Mouse (Mus musculus) frontal cortex, postnatal 14 days (tissue): Measurements from ENCODE around the gene Krt88.

Experiments
- DNase-seq, 2 experiments: peaks; one replicate each; pipeline ENCODE4 v3.0.0; 2022; ENCODE audit warnings: low spot score in 2 of 2

The Krt88 gene

DNA sequence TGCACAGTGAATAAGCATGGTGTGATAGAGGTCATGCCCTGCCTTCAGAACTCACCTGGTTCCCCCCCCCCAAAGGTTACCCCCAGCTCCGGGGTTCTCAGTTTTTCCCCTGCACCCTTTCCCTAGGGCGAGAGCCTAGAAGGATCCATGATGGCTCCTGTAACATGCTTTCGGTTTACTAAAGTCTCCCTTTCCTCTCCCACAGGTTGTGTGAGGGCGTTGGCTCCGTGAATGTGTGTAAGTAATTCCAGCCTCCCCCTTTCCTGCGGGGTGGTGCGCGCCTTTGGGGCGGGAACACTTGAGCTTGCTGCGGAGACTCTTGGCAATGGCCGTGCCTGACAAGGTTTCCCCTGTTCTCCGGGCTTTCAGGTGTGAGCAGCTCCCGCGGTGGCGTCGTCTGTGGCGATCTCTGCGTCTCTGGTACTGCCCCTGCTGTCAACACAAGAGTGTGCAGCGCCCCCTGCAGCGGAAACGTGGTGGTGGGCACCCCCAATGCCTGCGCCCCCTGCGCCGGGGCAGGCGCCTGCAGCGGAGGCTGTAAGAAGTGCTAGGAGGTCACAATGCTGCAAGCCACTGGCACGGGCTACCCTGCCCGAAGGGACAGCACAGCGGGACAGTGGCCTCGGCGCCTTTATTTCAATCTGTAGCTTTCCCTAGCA, 31.6 kb downstream of the Krt88 start:
- peak in 1 of 2 experiments; percentile 47 for DNase-seq

DNA sequence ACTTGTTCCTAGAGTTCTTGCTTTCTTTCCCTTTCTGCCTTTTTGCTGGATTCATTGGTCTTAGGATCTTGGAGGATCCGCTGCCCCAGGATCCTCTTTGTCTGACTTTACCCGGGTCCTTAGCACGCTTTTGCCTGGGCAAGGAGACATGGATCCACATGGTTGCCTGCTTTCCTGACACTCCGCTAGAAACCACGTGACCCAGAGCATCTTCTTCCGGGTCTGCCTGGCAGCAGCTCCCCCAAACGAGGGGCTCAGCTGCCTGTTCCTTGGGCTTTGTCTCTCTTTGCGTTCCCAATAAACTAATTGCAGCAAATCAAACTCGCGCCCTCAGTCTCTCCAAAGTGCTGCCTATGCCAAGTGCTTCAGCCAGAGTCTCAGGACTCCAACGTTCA, 32.1 kb downstream of the Krt88 start:
- DNase-seq: no peak

DNA sequence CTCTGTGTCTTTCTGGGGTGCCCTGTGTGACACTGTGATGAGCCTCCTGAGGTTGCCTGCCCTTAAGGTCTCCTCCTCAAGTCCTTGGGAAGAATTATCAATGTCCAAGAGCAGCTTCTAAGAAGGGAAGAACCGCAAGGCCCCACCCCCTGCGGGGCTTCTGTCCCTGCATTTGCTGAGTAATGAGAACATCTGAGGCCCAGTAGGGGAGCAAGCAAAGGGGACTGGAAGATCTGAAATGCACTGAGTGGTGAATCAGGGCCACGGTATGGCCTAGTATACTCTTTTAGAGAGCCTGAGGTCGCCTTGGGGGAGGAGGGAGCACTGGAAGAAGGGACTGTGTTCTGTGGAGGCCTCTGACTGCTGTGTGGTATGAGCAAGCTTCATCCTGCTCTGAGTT, 34.5 kb downstream of the Krt88 start:
- DNase-seq: no peak

DNA sequence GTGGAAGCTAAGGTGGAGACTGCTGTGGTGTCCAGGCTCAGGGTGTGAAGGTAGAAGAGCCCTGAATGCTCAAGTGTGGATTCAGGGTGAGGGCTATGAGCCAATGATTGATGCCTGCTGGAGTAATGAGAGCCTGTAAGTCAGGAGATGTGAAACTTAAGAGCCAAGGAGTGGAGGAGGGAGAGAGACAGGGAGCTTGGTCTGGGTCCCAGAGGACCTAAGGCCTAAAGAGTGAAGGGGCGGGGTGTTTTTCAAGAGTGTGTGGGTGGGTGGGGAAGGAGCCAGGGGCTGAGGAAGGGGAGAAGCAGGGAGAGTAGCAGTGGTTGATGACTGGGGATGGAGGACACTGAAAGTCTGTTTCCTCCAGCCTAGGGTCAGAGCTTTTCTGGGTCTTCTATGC, 36.1 kb downstream of the Krt88 start:
- no peak for DNase-seq

DNA sequence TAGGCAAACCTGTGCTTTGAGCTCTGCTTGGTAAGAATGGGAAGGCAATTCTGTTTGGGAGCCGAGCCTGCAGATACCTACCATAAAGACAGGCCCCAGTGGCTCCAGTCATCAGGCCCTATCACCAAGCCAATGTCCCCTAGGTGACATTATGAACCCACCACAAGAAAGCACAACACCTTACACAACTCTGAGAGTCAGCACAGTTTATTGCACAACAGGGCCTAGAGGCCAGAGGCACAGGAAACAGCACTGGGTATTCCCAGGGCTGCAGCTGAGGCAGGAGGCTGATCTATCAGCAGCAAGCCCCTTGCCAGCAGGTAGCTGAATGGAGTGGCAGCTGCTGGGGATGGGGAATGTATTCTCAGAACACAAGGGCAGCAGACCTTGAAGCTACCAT, 37.4 kb downstream of the Krt88 start:
- no peak for DNase-seq

DNA sequence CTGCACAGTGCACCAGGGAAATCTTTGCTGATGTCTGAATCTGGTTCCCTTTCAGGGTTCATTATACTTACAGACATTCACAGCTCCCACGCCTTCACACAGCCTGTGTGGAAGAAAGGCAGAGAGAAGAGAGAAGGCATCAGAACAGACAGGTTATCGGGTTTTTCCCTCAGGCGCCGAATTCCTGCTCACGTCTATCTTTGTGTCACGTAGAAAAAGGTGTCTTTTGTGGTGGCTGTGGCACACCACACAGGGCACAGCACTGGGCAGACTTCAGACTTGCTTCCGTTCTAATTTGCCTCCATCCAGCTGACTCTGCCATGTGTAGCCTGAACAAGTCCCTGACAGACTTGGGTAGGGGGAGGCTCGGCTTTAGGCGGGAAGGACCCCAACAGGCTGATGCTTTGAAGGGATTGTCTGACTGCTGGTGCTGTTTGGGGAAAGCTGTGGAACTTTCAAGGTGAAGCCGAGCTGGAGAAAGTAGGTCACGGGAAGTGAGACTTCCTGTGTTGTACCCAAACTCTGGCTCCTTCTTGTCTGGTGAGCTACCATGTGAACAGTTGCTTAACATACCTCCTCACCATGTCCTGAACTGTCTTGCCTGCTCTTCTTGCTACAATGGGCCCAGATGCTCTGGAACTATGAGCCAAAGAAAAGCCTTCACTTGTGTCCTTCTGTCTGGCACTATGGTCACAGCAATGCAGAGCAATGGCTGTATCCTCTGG, 38.5 kb downstream of the Krt88 start:
- DNase-seq: peak; percentile 18 to 22

DNA sequence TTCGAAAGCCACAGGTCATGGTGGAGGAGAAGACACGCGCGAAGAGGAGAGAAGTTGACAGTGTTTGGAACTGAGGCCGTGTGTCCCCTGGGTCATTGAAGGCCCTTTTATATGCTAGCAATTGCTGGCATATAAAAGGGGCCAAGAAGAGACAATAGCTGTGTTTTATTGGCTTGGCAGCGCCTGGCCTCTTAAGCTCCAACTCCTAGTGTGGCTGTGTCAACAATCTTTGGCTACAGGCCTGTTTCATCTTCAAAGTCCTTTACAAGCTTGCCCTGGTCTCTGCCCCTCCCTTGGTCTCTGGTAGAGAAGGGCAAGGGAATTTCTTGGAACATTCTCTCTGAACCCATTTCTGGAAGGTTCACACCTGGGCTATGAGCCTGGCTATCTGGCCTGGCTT, 43.9 kb downstream of the Krt88 start, which contains the start of gene Krt83:
TSS of gene Krt83 (minus strand) at position 82 of the 400 bp plus-strand sequence.
- DNase-seq: no peak

DNA sequence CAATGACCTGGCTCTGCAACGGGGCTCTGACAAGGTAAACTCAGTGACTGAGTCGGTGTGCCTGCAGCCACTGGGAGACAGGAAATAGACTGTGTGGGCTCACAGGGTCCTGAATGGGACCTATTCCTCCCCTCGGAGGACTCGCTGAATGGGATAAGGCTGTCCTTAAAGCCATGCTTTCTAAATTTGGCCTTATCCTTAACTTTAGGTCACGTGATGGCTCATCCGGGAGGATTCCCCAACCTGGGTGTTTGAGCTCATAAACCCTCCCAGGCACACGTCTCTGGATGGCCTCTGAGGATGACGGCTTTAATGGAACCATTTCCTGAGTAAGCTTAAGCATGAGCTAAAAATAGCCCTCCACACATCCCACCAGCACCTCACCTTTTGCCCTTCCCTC, 45.2 kb downstream of the Krt88 start:
- DNase-seq: no peak

DNA sequence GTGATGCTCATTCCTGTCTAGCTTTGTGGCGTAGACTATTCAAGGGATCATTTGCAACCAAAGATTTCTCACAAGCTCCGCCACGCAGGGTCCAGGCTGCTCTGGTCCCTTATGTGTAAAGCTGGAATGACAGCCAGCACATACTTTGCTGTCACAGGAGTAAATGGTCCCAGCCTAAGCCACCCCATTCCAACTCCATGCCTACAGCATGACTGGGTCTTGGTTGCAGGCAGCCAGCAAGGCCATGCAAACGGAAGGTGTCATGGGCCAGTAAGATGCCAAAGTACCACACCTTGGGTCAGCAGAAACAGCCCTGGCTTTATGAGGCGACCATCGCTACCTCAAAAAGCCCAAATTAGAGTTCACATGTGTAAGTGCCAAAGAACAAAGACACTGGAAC, 46.2 kb downstream of the Krt88 start:
- DNase-seq: no peak

DNA sequence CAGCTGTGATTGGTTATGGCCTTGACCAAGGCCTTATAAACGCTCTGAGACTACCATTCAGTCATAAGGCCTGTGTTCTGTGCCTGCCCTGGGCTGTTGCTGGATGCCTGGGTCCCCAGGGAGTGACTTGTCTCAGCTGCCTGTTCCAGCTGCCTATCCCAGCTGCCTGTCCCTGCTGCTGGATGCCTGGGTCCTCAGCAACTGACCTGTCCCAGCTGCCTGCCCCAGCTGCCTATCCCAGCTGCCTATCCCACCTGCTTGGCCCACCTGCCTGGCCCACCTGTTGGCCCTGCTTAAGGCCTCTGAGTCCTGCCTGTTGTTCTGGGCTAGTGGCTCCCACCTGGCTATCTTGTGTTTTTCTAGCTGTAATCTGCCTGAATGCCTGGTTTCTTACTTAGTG, 46.7 kb downstream of the Krt88 start:
- no peak for DNase-seq

DNA sequence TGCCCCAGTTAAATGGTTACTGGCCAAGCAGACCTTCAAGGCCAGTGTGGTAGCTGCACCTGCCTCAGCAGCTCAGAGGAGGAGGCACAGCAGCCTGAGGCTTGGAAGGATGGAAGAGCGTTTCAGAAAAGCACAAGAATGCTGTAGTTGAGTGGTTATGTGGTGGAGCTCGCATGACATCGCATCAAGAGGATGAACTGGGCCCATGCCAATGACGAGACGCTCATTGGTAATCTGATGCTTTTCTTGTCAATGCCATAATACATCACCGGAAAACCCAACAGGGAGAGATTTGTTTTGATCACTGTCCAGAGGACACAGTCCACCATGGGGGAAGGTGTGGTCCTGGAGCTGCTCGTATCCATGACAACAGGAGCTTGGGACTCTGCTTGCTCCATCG, 47.7 kb downstream of the Krt88 start:
- DNase-seq: no peak

DNA sequence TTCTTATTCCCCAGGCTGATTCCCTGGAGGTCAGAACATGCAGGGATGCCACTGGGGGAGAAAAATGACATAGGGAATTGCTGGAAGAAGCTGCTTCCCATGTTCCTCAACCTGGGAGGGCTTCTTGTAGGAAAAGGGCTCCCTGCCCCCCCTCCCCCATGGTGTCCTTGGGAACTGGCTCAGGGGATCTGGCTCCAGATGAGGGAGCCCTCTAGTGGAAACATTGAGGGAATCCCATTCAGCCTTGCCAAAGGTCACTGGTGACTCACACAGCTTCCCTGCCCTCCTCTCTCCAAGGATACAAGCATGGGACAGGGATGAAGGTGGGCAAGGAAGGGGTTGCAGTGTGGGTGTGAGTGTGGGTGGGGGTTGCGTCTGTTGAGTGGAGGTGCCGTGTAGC, 49.6 kb downstream of the Krt88 start:
- no peak for DNase-seq
